Mouse (Mus musculus) myocyte (in vitro differentiated cells): ENCODE results near the gene Wwox.

Source experiments
- MAX ChIP-seq: IDR thresholded peaks from one replicate; pipeline ENCODE4 v1.6.1; 2011; ENCODE audit warnings: low read depth, mild to moderate bottlenecking, control low read depth
- MYOD1 ChIP-seq, 3 experiments: IDR thresholded peaks; one replicate each; pipeline ENCODE4 v1.6.1; 2011; ENCODE audit warnings: control low read depth in 2 of 3, low read depth in 2 of 3, mild to moderate bottlenecking in 2 of 3, moderate library complexity in 1 of 3; ENCODE audit not compliant: insufficient read length in 2 of 3, control insufficient read depth in 1 of 3
- MYOG ChIP-seq, 3 experiments: IDR thresholded peaks; one replicate each; pipeline ENCODE4 v1.6.1; 2011; ENCODE audit warnings: control low read depth in 2 of 3, low read depth in 2 of 3, mild to moderate bottlenecking in 2 of 3; ENCODE audit not compliant: insufficient read length in 2 of 3, control insufficient read depth in 1 of 3, insufficient read depth in 1 of 3
- POLR2A ChIP-seq: IDR thresholded peaks from one replicate; pipeline ENCODE4 v1.6.1; 2011; ENCODE audit warnings: low read depth, mild to moderate bottlenecking, control low read depth, moderate library complexity; ENCODE audit not compliant: insufficient read length
- REST ChIP-seq: IDR thresholded peaks from one replicate; pipeline ENCODE4 v1.6.1; 2011; ENCODE audit warnings: mild to moderate bottlenecking, control low read depth, moderate library complexity; ENCODE audit not compliant: insufficient read depth, insufficient read length
- TCF3 ChIP-seq: IDR thresholded peaks from one replicate; pipeline ENCODE4 v1.6.1; 2011; ENCODE audit warnings: low read depth, control low read depth; ENCODE audit not compliant: insufficient read length
- USF1 ChIP-seq: IDR thresholded peaks from one replicate; pipeline ENCODE4 v1.6.1; 2011; ENCODE audit warnings: low read depth, mild to moderate bottlenecking, control low read depth, moderate library complexity

GRCm38 (mm10) chr8:114476919-114477318 lies 37.5 kb downstream of the Wwox start:
- TF ChIP-seq POLR2A (no peak), MAX (no peak), TCF3 (no peak), MYOD1 (IDR thresholded peaks at IDR 0.05; ENCODE audit: control insufficient read depth in 1 of 3, insufficient read length in 2 of 3, low read depth in 2 of 3) (no peak), REST (no peak), USF1 (no peak), MYOG (IDR thresholded peaks at IDR 0.05; ENCODE audit: control insufficient read depth in 1 of 3, insufficient read depth in 1 of 3, insufficient read length in 2 of 3, low read depth in 2 of 3) (no peak)
